Mouse (Mus musculus) cerebellum, adult 2 months (tissue): ENCODE data around the gene Eif4a2.

Experiments used
- CTCF ChIP-seq: fragments of 200-500 bp; IDR thresholded peaks from 2 replicates; pipeline ENCODE4 v1.5.1; 2011; ENCODE audit warnings: low read depth, mild to moderate bottlenecking, control low read depth, low read length, moderate library complexity, borderline replicate concordance; ENCODE audit not compliant: insufficient read depth
- POLR2A ChIP-seq: fragments of 200-500 bp; IDR thresholded peaks from 2 replicates; pipeline ENCODE4 v1.6.1; 2011; ENCODE audit warnings: low read length, control low read depth, borderline replicate concordance; ENCODE audit not compliant: insufficient read depth

DNA sequence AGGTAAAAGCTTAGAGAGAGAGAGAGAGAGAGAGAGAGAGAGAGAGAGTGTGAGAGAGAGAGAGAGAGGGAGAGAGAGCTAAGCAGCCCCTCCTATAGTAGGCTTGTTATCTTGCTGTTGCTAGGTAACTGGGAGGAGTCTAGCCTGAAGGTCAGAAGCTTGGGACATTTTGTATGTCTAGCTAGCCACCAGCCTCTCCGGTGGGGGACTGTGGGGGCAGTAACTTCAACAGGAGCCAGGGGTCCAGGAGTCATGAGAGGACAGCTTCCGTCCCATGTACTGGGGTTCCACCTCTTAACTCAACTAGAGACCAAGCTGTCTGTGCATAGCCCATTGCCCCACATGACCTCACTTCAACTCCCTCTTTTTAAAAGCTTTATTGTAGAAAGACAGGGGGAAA is 51.7 kb downstream of the Eif4a2 start:
- TF ChIP-seq POLR2A, result no peak
- TF ChIP-seq CTCF, result no peak
